Comparison of ENCODE assay signal across 7 mouse cellular contexts in genomic region chr8:11635611-11636081, GRCm38 (mm10). TPM values are rescaled to one million over a fixed set of nuclear protein-coding genes. Genes with fewer than 3 reads are reported as not detected.
DNase-seq lines count a peak whose midpoint lies in the region; ATAC-seq and TF ChIP-seq lines count a peak whose summit lies in the region.

Gene Ankrd10 (minus strand): TSS chr8:11635757.

- peaks cover 38% of the 10 kb centered on the region for H3K4me1 ChIP-seq in embryonic facial prominence, embryonic 10.5 days
- H3K4me1 ChIP-seq in intestine, postnatal 0 days (replicated peaks; ENCODE audit: control insufficient read depth, insufficient read depth, low read length) = no peaks in the 10 kb centered on the region
- peaks cover 31% of the 10 kb centered on the region for H3K4me1 ChIP-seq in midbrain, embryonic 12.5 days
- H3K4me1 ChIP-seq in small intestine, adult 2 months (ENCODE audit: control insufficient read depth, insufficient read depth, insufficient read length, low read length) = peaks cover 4% of the 10 kb centered on the region

- no peaks in the 10 kb centered on the region for H3K27me3 ChIP-seq in embryonic facial prominence, embryonic 10.5 days (replicated peaks; ENCODE audit: low read depth, poor library complexity, severe bottlenecking)
- H3K27me3 ChIP-seq in intestine, postnatal 0 days (replicated peaks; ENCODE audit: control insufficient read depth, insufficient read depth, low read length) = no peaks in the 10 kb centered on the region
- no peaks in the 10 kb centered on the region for H3K27me3 ChIP-seq in midbrain, embryonic 12.5 days
- H3K27me3 ChIP-seq in small intestine, adult 2 months (ENCODE audit: control insufficient read depth, insufficient read depth, low read length) = no peaks in the 10 kb centered on the region

- WGBS in embryonic facial prominence, embryonic 10.5 days = under 1% methylated on average over 40 of the region's 40 CpGs
- under 1% methylated on average over 40 of the region's 40 CpGs for WGBS in intestine, postnatal 0 days
- under 1% methylated on average over 40 of the region's 40 CpGs for WGBS in midbrain, embryonic 12.5 days
- WGBS in small intestine, adult 2 months = under 1% methylated on average over 40 of the region's 40 CpGs

- peak; percentile 79; the same call in 1 of the 2 replicates for TF ChIP-seq POLR2A in small intestine, adult 2 months (IDR thresholded peaks at IDR 0.05; ENCODE audit: low read depth, low read length)

- TF ChIP-seq CTCF in intestine, postnatal 0 days (IDR thresholded peaks at IDR 0.05; ENCODE audit: low read depth) = no peak
- TF ChIP-seq CTCF in small intestine, adult 2 months (IDR thresholded peaks at IDR 0.05; ENCODE audit: extremely low read depth, insufficient read length, insufficient replicate concordance, low read depth, low read length) = no peak

- H3K4me3 ChIP-seq in embryonic facial prominence, embryonic 10.5 days = peak within 1 kb of the TSS; percentile 98
- H3K4me3 ChIP-seq in intestine, postnatal 0 days (ENCODE audit: low read depth, low read length) = peak within 1 kb of the TSS; percentile 92
- H3K4me3 ChIP-seq in midbrain, embryonic 12.5 days = peak within 1 kb of the TSS; percentile 95
- peak within 1 kb of the TSS; percentile 82 for H3K4me3 ChIP-seq in small intestine, adult 2 months (ENCODE audit: low read depth, low read length)

- peaks cover 35% of the 10 kb centered on the region for H3K36me3 ChIP-seq in embryonic facial prominence, embryonic 10.5 days (replicated peaks)
- H3K36me3 ChIP-seq in intestine, postnatal 0 days (ENCODE audit: control insufficient read depth, insufficient read depth) = peaks cover 12% of the 10 kb centered on the region
- peaks cover 26% of the 10 kb centered on the region for H3K36me3 ChIP-seq in midbrain, embryonic 12.5 days
- peaks cover 6% of the 10 kb centered on the region; the same call in 1 of the 2 replicates for H3K36me3 ChIP-seq in small intestine, adult 2 months (ENCODE audit: control insufficient read depth, insufficient read depth, low read length)

- DNase-seq in adrenal gland, postnatal 10 days = peak; percentile 98
- DNase-seq in embryonic facial prominence, embryonic 10.5 days (ENCODE audit: low spot score) = peak; percentile 99
- DNase-seq in gonadal fat pad, adult 2 months (ENCODE audit: low read depth) = no peak
- DNase-seq in left cerebral cortex, postnatal 4 days = peak; percentile 95

- H3K27ac ChIP-seq in embryonic facial prominence, embryonic 10.5 days (replicated peaks) = peak within 1 kb of the TSS; percentile 99
- peak within 1 kb of the TSS; percentile 94 for H3K27ac ChIP-seq in intestine, postnatal 0 days (ENCODE audit: low read depth, low read length)
- H3K27ac ChIP-seq in midbrain, embryonic 12.5 days (replicated peaks) = peak within 1 kb of the TSS; percentile 99
- peak within 1 kb of the TSS; percentile 88 for H3K27ac ChIP-seq in small intestine, adult 2 months (ENCODE audit: insufficient read depth, low read depth, low read length)

- H3K9ac ChIP-seq in intestine, postnatal 0 days (ENCODE audit: low read depth, low read length) = peak within 1 kb of the TSS; percentile 65
- peak within 1 kb of the TSS; percentile 95 for H3K9ac ChIP-seq in midbrain, embryonic 12.5 days (replicated peaks)

- H3K9me3 ChIP-seq in embryonic facial prominence, embryonic 10.5 days = no peaks in the 10 kb centered on the region
- no peaks in the 10 kb centered on the region for H3K9me3 ChIP-seq in intestine, postnatal 0 days (ENCODE audit: control insufficient read depth)
- H3K9me3 ChIP-seq in midbrain, embryonic 12.5 days = no peaks in the 10 kb centered on the region

- intact Hi-C loops in left cerebral cortex, postnatal 4 days (cut with DNase I) = loop anchor here (5.0 kb wide), 1 partner anchor 62 kb away; no protein-coding TSS in a partner anchor

- peak within 1 kb of the TSS; percentile 95 for H3K4me2 ChIP-seq in intestine, postnatal 0 days (replicated peaks; ENCODE audit: low read depth)
- H3K4me2 ChIP-seq in midbrain, embryonic 12.5 days (replicated peaks) = peak within 1 kb of the TSS; percentile 93

- peak; percentile 95 for ATAC-seq in intestine, postnatal 0 days
- ATAC-seq in midbrain, embryonic 12.5 days (ENCODE audit: low FRiP score, low read depth) = peak; percentile 94

RNA-seq across cellular contexts. Expression of gene Ankrd10, which starts in this region (rescaled TPM):
- total RNA-seq in adrenal gland, postnatal 10 days (2021) = 10 to 100 TPM; 48.7 to 78.5 TPM
- 121 and 133 TPM in 2 replicates for polyA plus RNA-seq in embryonic facial prominence, embryonic 10.5 days (2016; fragmentation: Nextera tagmentation; extraction: Ambion mirVana)
- 58.8 and 66.0 TPM in 2 replicates for polyA plus RNA-seq in gonadal fat pad, adult 2 months (2012; rRNA removed)
- 24.2 and 25.5 TPM in 2 replicates for polyA plus RNA-seq in intestine, postnatal 0 days (2015; fragmentation: Nextera tagmentation; extraction: Ambion mirVana)
- 100 to 1,000 TPM in 1 of 2 experiments, 10 to 100 TPM in 1; 92.2 to 100 TPM for total RNA-seq in left cerebral cortex, postnatal 4 days (2021)
- 119 TPM in 2 replicates for polyA plus RNA-seq in midbrain, embryonic 12.5 days (2016; fragmentation: Nextera tagmentation; extraction: Ambion mirVana)
- 27.3 and 40.4 TPM in 2 replicates for polyA plus RNA-seq in small intestine, adult 2 months (2012; rRNA removed)
